Mouse (Mus musculus) monocyte, adult 5-6 weeks (primary cell): ENCODE measurements around the gene Lgals9. TPM values are rescaled to one million over a fixed set of nuclear protein-coding genes. Genes with fewer than 3 reads are reported as not detected.
A peak's percentile ranks its signal among the peaks of the same experiment; 100 is the strongest.

ENCODE experiments used
- ATAC-seq: fragments of 153-309, 156-312 bp; replicated peaks from 2 replicates; pipeline ENCODE4 v1.8.0; 2017; ENCODE audit warnings: mild to moderate bottlenecking; ENCODE audit not compliant: low TSS enrichment, insufficient number of reproducible peaks, severe bottlenecking, poor library complexity, low FRiP score
- total RNA-seq: library from RNA; stranded (forward); fragments of 200-1000, 200-491, 200-594 nt; gene quantifications from 3 replicates; pipeline ENCODE4 v1.2.3, GENCODE M21; 2017

The Lgals9 gene
- 23.7 to 36.3 TPM (median 30.3 TPM) in 3 replicates for total RNA-seq

GRCm38 (mm10) chr11:78984483-78985177 is at the start of gene Lgals9:
Gene Lgals9, minus strand, starts transcription at chr11:78984946.
- peak; percentile 96 for ATAC-seq

- no peak for ATAC-seq
These were observed 48.9 kb upstream of the Lgals9 start for GRCm38 (mm10) chr11:79033636-79034035.

DNA sequence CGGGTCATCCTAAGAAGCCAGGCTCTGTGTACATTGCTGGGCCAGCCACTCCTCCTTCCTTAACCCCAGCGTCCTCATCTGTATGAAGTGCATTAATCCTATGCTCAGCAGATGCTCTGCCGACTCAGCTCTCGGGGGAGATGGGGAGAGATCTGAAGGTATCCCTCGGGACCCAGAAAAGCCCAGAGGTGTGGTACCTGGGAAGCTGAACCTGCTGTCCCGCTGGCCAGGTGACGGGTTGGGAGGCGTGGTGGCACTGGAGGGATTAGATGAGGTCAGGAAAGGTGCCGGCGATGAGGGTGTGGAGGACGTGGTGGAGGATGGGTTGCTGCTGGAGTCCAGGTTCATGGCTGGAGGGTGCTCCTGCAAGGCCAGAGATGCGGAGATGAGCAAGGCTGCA is 48.3 kb upstream of the Lgals9 start:
- ATAC-seq: no peak

DNA sequence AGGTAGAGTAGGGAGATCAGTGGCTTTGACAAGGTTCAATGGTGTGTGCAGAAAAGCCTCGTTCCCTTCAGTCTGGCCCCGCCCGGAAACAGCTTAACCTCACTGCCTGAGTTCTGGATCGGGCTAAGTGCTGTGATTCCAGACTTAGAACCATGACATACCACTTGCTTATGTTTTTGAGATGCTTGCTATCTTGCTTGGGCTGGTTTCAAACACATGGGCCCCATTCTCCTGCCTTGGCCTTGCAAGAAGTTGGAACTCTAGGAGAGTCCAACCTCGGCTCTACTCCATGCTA is 46.7 kb upstream of the Lgals9 start:
- ATAC-seq: no peak

DNA sequence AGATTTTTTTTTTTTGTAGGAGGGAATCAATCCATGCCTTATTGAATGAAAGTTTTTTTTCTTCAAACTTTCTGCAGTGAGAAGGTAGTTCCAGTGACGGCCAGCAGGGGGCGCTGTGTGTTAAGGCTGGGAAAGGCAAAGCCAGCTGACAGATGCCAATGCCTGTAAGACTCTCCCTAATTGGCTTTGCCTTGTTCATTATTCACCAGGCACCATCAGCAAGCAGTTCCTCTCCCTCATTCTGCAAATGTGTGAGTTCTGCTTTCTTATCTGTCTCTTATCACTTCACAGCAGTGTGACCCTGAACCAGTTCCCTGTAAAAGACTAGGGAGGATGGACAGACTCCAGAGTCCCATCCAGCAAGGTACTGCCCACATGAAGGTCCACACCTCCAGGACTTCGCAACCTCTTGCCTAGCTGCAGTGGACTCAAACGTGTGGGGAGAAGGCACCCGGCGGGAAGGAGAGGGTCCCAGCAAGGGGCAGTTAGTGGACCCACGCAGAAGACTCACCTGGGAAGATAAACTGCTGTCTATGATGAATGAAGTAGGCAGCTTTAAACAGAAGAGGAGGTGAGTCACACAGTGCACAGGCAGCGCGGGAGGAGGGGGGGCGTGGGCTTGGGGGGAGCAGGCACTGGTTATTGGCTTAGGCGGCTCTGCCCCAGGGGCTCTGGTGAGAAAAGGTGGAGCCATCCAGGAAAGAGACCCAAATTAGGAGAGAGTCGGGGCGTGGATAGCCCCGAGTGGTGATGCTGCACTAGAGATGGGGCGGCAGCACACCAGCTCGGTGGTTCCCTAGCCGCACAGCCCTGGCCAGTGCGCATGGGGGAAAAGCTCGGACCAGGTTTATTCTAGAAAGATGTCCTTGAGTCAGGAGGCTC is 46.1 kb upstream of the Lgals9 start:
- ATAC-seq: peak; percentile 55

DNA sequence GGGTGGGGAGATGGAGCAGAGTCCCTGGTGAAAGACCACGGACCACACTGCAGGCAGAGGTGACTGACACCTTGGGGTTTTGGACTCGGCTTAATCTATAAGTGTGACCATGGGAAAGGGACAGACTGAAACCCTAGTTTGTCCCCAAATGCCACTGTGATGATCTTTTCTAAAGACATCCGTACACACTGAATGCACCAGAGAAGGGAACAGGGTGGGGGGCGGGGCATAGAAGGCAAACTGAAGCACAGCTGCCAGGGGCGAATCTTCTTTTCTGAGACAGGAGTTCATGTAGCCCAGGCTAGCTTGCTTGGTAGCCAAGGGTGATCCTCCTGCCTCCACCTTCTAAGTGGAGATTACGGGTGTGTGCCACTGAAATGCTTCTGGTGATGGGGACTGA is 39.0 kb upstream of the Lgals9 start:
- no peak for ATAC-seq

DNA sequence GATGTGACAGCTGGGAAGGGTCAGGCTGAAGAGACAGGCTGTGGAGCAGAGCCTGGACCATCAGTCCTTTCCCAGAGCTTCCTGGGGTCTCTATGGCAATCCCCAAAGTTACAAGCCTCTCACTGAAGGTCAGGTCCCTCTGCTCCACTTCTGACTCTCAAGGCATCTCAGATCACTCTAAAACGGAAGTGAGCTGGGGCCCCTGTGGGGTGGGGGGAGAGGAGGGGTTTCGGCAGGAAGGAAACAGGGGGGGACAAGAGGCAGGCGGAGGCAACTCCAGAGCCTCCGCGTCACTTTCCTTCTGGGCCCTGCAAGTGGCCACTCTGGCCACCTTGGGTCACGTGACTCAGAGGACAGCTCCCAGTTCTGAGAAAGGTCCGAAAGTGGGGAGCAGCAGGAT is 38.6 kb upstream of the Lgals9 start:
- ATAC-seq: peak; percentile 32; the same call in 1 of the 2 replicates

GRCm38 (mm10) chr11:79022836-79023235 is 38.1 kb upstream of the Lgals9 start:
- ATAC-seq: no peak

GRCm38 (mm10) chr11:79020535-79021045 is 35.8 kb upstream of the Lgals9 start:
- no peak for ATAC-seq

- ATAC-seq: no peak
These were observed 35.2 kb upstream of the Lgals9 start for GRCm38 (mm10) chr11:79019839-79020534.

DNA sequence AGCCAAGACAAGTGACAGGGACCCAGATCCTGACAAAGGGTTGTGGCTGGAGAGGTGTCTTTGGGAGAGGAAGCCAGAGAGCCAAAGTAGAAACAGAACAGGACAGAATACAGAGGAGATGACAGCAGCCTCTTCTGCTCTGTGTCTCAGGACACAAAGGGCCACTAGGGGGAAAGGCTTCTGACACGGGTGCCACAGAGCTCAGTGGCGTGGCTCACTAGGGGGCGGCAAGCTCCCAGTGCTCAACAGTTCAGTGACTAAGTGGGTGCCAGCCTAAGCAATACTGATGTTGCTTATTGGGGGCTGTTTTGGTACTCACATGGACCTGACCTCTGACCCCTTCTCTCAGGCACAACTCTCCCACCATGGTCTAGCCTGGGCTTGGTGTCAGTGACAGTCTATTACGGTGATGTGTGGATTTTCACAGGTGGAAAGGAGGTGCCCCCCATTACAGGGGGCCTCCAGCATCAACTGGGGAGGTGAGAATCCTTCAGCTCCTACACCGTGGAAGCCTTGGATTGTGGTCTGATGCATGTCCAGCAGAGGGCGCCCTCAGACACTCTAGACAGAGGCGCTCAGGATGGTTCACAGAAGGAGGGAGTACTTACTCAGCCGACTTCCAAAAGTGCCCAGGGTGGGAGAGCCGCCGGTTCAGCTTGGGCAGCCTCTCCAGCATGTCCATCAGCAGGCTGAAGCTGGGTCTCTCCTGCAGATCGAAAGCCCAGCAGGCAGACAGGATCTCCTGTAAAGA is 34.4 kb upstream of the Lgals9 start:
- ATAC-seq: peak; percentile 57

- peak; percentile 32; the same call in 1 of the 2 replicates for ATAC-seq
These were observed 32.4 kb upstream of the Lgals9 start for GRCm38 (mm10) chr11:79017161-79017606.

- no peak for ATAC-seq
These were observed 31.5 kb upstream of the Lgals9 start for GRCm38 (mm10) chr11:79016236-79016635.

DNA sequence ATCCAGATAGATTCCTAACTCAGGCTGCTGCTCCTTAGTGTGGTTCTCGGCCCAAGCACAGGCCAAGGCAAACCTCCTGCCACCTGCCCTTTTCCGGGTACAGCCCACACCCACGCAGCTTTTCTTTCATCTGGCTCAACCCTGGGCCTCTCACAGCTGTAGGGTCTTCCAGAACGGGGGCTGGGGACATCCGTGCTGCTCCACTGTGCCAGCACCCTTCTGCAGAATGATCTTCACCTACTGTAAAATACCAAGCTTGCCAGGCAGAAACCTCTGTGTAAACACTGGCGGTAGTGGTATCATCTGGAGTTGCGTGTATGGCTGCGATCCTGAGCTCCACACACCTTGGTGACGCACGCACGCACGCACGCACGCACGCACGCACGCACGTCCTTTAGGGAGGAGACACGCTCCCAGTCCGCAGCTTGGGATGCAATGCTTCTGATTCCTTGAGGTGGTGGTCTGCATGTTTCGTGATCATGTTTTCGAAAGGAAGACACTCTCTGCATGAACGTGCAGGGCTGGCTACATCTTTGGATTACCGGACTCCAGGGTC is 31.0 kb upstream of the Lgals9 start:
- no peak for ATAC-seq

GRCm38 (mm10) chr11:79014602-79015325 is 30.0 kb upstream of the Lgals9 start:
- no peak for ATAC-seq

GRCm38 (mm10) chr11:79013806-79014205 is 29.1 kb upstream of the Lgals9 start:
- ATAC-seq: no peak

DNA sequence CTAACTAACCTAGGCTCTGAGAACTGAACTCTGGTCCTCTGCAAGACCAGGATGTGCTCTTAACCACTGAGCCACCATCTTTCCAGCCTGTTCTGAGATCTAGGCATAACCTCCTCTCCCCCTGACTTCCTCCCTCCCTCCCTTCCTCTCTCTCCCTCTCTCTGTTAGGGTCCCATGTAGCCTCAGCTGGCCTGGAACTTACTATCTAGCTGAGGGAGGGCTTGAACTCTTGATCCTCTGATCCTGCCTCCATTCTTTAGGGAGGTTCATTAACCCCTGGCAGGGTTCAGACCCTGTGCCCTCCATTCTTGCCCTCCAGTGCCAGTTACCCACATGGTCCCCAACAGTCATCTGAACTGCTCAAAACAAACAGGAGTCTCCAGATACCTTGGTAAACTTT is 28.3 kb upstream of the Lgals9 start:
- ATAC-seq: no peak

DNA sequence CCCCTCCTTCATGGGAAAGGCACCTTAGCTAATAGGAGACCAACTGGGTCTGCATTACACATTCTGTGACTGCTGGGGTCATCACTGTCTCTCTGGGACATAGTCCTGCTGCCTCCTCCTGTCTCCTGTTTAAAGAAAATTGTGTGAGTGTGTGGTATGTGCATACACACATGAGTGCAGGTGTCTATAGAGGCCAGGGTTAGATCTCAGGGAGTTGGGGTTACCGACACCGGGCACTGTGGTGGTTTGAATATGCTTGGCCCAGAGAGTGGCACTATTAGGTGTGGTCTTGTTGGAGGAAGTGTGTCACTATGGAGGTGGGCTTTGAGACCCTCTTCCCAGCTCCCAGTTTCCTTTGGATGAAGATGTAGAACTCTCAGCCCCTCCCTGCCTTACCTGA is 27.8 kb upstream of the Lgals9 start:
- ATAC-seq: no peak
